Mouse (Mus musculus): Measurements from ENCODE around the gene Rps6kb1. TPM values are rescaled to one million over a fixed set of nuclear protein-coding genes. Genes with fewer than 3 reads are reported as not detected.

Rps6kb1 gene
- polyA plus RNA-seq, 1 experiment from 2014 or later = 56.1 TPM

DNA sequence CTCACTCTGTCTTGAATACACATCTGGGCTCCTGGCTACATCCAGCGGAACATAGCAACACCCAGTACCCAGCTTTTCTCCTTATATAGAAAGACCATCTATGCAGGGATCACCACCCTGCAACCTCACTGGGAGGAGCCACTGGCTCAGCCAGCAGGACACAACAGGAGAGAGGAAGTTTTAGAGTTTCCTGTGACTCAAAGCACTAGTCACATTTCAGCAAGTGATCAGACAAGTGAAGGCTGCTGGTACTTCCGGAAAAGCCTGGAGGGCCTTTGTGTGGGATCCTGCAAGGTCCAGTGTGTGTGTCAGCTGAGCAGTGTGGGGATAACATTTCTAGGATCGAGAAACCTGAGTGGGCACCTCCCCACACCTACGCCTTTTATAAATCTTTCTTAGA is 32.6 kb upstream of the Rps6kb1 start:
- Histone ChIP-seq H3K4me2 (replicated peaks; ENCODE audit: low read depth, low read length) (no peak overlapping the region), H3K9ac (ENCODE audit: low read depth, low read length) (no peak overlapping the region), H3K4me3 (ENCODE audit: low read length) (no peak overlapping the region), H3K4me1 (ENCODE audit: control insufficient read depth, insufficient read depth, low read length) (peaks cover 22% of the 10 kb centered on the region), H3K9me3 (ENCODE audit: control insufficient read depth, low read length) (no peaks in the 10 kb centered on the region), H3K27me3 (ENCODE audit: control insufficient read depth, insufficient read depth, low read length) (no peaks in the 10 kb centered on the region), H3K27ac (ENCODE audit: low read depth, low read length) (peak overlapping the region; percentile 25; the same call in 1 of the 2 replicates), H3K36me3 (ENCODE audit: control insufficient read depth, insufficient read depth, low read length) (no peaks in the 10 kb centered on the region)
- 37% methylated on average over 4 of the region's 4 CpGs for WGBS
- ATAC-seq (ENCODE audit: low FRiP score, low TSS enrichment) = peak; percentile 26; the same call in 1 of the 2 replicates

DNA sequence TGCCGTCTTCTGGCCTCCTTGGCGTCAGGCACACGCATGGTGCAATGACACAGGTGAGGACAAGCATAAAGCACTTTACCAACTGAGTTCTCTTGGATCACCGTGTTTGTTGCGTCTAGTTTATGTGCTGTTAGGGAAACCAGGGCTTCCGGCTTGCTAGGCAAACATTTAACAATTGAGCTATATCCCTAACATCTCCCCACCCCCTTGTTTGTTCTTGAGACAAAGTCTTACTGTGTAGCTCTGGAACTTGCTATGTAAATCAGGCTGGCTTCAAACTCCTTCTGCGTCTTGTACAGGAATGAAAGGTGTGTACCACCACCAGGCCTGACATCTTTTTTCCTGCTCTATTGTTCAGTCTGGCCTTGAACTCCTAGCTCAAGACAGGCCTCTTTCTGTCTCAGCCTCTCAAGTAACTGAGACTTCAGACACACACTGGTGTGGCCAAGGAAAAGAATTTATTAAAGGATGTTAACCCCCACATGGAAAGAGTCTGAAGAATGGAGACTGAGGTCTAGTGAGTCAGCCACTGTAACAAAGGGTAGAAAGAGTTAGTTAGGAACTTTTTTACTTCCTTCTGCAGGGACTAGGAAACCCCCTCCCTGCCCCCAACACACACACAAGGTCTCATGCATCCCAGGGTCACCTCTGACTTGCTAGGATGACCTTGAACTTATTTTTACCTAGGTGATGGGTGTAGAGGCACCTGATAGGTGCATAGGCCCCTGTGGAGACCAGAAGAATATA is 31.2 kb upstream of the Rps6kb1 start:
- Histone ChIP-seq H3K9ac (ENCODE audit: low read depth, low read length) (no peak overlapping the region), H3K9me3 (ENCODE audit: control insufficient read depth, low read length) (no peaks in the 10 kb centered on the region), H3K27me3 (ENCODE audit: control insufficient read depth, insufficient read depth, low read length) (no peaks in the 10 kb centered on the region), H3K4me1 (ENCODE audit: control insufficient read depth, insufficient read depth, low read length) (peaks cover 29% of the 10 kb centered on the region), H3K4me2 (replicated peaks; ENCODE audit: low read depth, low read length) (no peak overlapping the region), H3K27ac (ENCODE audit: low read depth, low read length) (no peak overlapping the region; the same call in 1 of the 2 replicates), H3K4me3 (ENCODE audit: low read length) (no peak overlapping the region), H3K36me3 (ENCODE audit: control insufficient read depth, insufficient read depth, low read length) (no peaks in the 10 kb centered on the region)
- 85% methylated on average over 7 of the region's 7 CpGs for WGBS
- ATAC-seq (ENCODE audit: low FRiP score, low TSS enrichment) = no peak

DNA sequence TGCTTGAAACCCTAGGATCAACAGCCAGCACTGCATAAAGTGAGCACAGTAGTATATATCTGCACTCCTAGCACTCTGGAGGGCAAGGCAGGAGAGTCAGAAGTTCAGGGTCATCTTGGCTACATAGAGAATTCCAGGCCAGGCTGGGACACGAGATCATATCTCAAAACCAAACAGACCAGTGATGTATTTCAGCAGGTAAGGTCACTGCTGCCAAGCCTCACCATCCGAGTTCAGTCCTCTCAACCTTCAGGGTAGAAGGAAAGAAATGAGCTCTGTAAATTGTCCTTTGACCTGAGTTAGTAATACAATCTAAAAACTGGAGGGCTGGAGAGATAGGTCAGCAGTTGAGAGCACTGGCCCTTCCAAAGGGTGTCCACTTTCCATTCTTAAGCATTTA is 29.8 kb upstream of the Rps6kb1 start:
- no peaks in the 10 kb centered on the region for H3K36me3 ChIP-seq (ENCODE audit: control insufficient read depth, insufficient read depth, low read length)
- H3K9ac ChIP-seq (ENCODE audit: low read depth, low read length) = no peak overlapping the region
- WGBS = 16% methylated on average over 2 of the region's 2 CpGs
- H3K27ac ChIP-seq (ENCODE audit: low read depth, low read length) = no peak overlapping the region
- no peak overlapping the region for H3K4me3 ChIP-seq (ENCODE audit: low read length)
- no peaks in the 10 kb centered on the region for H3K27me3 ChIP-seq (ENCODE audit: control insufficient read depth, insufficient read depth, low read length)
- ATAC-seq (ENCODE audit: low FRiP score, low TSS enrichment) = no peak
- no peak overlapping the region for H3K4me2 ChIP-seq (replicated peaks; ENCODE audit: low read depth, low read length)
- no peaks in the 10 kb centered on the region for H3K9me3 ChIP-seq (ENCODE audit: control insufficient read depth, low read length)
- H3K4me1 ChIP-seq (ENCODE audit: control insufficient read depth, insufficient read depth, low read length) = peaks cover 30% of the 10 kb centered on the region

DNA sequence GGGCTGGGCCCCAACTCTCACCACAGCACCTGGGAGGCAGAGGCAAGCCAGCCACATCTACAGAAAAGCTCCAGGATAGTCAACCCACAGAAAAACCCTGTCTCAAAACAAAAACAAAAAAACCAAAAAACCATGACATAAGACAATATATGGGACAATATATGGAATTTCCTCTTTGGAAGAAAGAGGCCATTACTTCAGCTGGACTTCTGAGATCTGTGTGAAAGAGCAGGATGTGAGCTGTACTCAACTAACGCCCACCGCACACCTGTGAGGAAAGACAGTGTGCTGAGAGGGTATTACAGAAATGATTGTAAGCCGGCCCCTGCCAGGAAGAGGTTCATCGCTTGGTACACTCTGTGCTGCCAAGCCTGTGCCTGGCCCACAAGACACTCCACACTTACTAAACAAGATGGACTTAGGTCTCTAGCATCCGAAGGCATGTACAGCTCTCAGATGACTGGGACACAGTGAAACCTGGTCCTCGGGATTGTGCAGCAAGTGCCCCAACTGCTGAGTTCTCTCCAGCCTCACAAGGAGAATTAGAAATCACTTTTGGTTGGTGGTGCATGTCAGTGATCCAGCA is 29.1 kb upstream of the Rps6kb1 start:
- Histone ChIP-seq H3K9me3 (ENCODE audit: control insufficient read depth, low read length) (no peaks in the 10 kb centered on the region), H3K36me3 (ENCODE audit: control insufficient read depth, insufficient read depth, low read length) (no peaks in the 10 kb centered on the region), H3K9ac (ENCODE audit: low read depth, low read length) (no peak overlapping the region), H3K27me3 (ENCODE audit: control insufficient read depth, insufficient read depth, low read length) (no peaks in the 10 kb centered on the region), H3K4me1 (ENCODE audit: control insufficient read depth, insufficient read depth, low read length) (peaks cover 26% of the 10 kb centered on the region), H3K4me3 (ENCODE audit: low read length) (no peak overlapping the region), H3K4me2 (replicated peaks; ENCODE audit: low read depth, low read length) (no peak overlapping the region), H3K27ac (ENCODE audit: low read depth, low read length) (no peak overlapping the region)
- ATAC-seq (ENCODE audit: low FRiP score, low TSS enrichment) = no peak
- 84% methylated on average over 6 of the region's 6 CpGs for WGBS

DNA sequence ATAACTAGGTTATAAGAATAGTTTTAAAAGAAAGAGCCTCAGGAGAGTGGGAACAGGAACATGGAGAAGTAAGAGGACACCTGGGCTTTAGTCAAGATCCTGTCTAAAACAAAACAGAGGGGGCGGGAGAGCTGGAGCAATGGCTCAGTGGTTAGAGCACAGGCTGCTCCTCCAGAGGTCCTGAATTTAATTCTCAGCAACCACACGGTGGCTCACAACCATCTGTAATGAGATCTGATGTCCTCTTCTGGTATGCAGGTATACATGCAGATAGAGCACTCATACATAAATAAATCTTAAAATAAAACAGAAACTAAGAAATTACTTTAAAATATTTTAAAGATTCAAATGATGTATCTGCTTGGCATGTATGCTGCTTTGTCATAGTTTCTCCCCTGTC is 28.0 kb upstream of the Rps6kb1 start:
- 65% methylated on average over 2 of the region's 2 CpGs for WGBS
- ATAC-seq (ENCODE audit: low FRiP score, low TSS enrichment) = no peak
- H3K36me3 ChIP-seq (ENCODE audit: control insufficient read depth, insufficient read depth, low read length) = no peaks in the 10 kb centered on the region
- H3K4me2 ChIP-seq (replicated peaks; ENCODE audit: low read depth, low read length) = no peak overlapping the region
- H3K4me1 ChIP-seq (ENCODE audit: control insufficient read depth, insufficient read depth, low read length) = peaks cover 25% of the 10 kb centered on the region
- no peak overlapping the region for H3K4me3 ChIP-seq (ENCODE audit: low read length)
- H3K9ac ChIP-seq (ENCODE audit: low read depth, low read length) = no peak overlapping the region
- no peak overlapping the region for H3K27ac ChIP-seq (ENCODE audit: low read depth, low read length)
- no peaks in the 10 kb centered on the region for H3K27me3 ChIP-seq (ENCODE audit: control insufficient read depth, insufficient read depth, low read length)
- no peaks in the 10 kb centered on the region for H3K9me3 ChIP-seq (ENCODE audit: control insufficient read depth, low read length)

DNA sequence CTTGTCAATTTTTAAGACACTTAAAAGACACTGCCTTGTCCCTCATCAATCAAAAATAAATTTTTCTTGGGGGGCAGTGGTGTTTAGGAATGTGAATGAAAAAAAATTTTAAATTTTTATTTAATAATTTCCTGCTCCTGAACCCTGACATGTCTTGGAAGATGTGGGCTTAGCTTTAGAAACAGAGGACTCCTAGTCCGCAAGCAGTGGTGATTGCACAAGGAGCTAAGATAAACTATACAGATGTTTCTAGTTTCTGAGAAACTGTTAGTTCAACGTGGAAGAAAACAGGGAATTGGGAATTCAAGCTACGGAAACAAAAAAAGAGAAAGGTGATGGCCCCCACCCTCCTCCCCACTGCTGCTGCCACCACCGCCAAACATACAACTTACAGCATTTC is 27.3 kb upstream of the Rps6kb1 start:
- H3K36me3 ChIP-seq (ENCODE audit: control insufficient read depth, insufficient read depth, low read length) = no peaks in the 10 kb centered on the region
- 71% methylated on average over 4 of the region's 4 CpGs for WGBS
- peak overlapping the region; percentile 62; the same call in 1 of the 2 replicates for H3K27ac ChIP-seq (ENCODE audit: low read depth, low read length)
- no peaks in the 10 kb centered on the region for H3K27me3 ChIP-seq (ENCODE audit: control insufficient read depth, insufficient read depth, low read length)
- no peak overlapping the region for H3K4me2 ChIP-seq (replicated peaks; ENCODE audit: low read depth, low read length)
- H3K4me3 ChIP-seq (ENCODE audit: low read length) = no peak overlapping the region
- H3K9me3 ChIP-seq (ENCODE audit: control insufficient read depth, low read length) = no peaks in the 10 kb centered on the region
- H3K9ac ChIP-seq (ENCODE audit: low read depth, low read length) = no peak overlapping the region
- no peak for ATAC-seq (ENCODE audit: low FRiP score, low TSS enrichment)
- H3K4me1 ChIP-seq (ENCODE audit: control insufficient read depth, insufficient read depth, low read length) = peaks cover 18% of the 10 kb centered on the region

DNA sequence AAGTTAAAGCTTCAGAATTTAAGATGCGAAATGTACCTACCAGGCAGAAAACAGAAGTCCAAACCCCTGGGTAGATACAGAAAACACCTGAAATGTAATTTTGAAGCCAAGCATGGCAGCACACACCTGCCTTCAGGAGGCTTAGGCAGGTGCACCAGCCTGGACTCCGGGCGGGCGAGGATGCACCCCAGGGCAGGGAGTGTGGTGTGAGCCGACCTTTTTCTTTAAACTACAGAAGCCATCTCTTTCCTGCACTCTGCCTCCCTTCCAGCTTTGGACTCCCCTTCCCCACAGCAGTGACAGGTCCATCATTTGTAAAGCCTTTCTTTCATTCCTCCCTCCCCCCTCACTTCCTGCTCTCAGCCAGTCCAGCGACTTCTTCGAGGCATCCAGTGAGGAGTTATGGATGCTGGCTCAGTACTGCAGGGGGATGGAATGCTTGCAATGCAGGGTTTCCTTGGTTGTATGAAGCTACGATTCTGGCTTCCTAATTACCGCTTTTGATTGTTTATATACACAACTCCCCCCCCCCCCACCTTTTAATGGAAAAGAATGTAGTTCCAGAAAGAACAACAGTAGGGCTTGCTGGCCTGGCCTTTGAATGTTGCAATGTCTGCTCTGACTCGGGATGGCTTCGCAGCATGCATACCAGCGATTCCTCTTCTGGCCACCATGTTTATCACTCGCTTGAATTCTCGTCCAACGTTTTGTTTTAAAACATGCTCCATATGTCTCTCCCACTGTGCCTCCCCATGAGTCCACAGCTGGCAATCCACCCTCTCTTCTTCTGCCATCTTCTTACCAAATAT is 26.6 kb upstream of the Rps6kb1 start:
- peak; percentile 75 for ATAC-seq (ENCODE audit: low FRiP score, low TSS enrichment)
- Histone ChIP-seq H3K9me3 (ENCODE audit: control insufficient read depth, low read length) (no peaks in the 10 kb centered on the region), H3K4me3 (ENCODE audit: low read length) (no peak overlapping the region), H3K4me2 (replicated peaks; ENCODE audit: low read depth, low read length) (no peak overlapping the region), H3K27me3 (ENCODE audit: control insufficient read depth, insufficient read depth, low read length) (no peaks in the 10 kb centered on the region), H3K9ac (ENCODE audit: low read depth, low read length) (peak overlapping the region; percentile 8; the same call in 1 of the 2 replicates), H3K36me3 (ENCODE audit: control insufficient read depth, insufficient read depth, low read length) (no peaks in the 10 kb centered on the region), H3K4me1 (ENCODE audit: control insufficient read depth, insufficient read depth, low read length) (peaks cover 16% of the 10 kb centered on the region), H3K27ac (ENCODE audit: low read depth, low read length) (peak overlapping the region; percentile 62; the same call in 1 of the 2 replicates)
- 40% methylated on average over 15 of the region's 15 CpGs for WGBS

DNA sequence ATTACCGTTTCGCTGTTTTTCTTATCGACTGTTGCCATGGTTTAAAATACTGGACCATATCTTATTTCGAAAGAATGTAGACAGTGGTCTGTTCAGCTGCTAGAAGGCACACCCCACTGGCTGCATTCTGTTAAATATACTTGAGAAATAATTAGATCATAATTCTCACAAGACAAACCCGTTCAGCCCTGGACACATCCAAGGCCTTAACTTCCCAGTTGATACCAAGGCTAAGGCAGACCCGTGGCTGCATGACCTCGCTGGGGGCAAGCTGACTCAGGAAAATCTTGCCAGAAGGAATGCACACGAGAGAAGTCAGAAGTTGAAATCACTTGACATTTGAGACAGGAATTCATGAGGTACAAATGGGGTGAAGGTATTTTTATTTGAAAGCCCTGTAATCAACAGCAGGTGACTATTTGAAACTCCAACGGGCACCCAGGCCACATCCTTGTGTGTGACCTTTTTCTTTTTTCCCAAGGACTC is 25.7 kb upstream of the Rps6kb1 start:
- Histone ChIP-seq H3K4me1 (ENCODE audit: control insufficient read depth, insufficient read depth, low read length) (peaks cover 16% of the 10 kb centered on the region), H3K4me2 (replicated peaks; ENCODE audit: low read depth, low read length) (no peak overlapping the region), H3K27ac (ENCODE audit: low read depth, low read length) (no peak overlapping the region; the same call in 1 of the 2 replicates), H3K27me3 (ENCODE audit: control insufficient read depth, insufficient read depth, low read length) (no peaks in the 10 kb centered on the region), H3K36me3 (ENCODE audit: control insufficient read depth, insufficient read depth, low read length) (no peaks in the 10 kb centered on the region), H3K4me3 (ENCODE audit: low read length) (no peak overlapping the region), H3K9me3 (ENCODE audit: control insufficient read depth, low read length) (no peaks in the 10 kb centered on the region), H3K9ac (ENCODE audit: low read depth, low read length) (no peak overlapping the region)
- WGBS = 40% methylated on average over 9 of the region's 9 CpGs
- no peak for ATAC-seq (ENCODE audit: low FRiP score, low TSS enrichment)
